Mouse (Mus musculus) thymus, postnatal 4 days (tissue): Measurements from ENCODE around the gene Mkrn1.
"Not testable (repeated sequence)": the region's sequence is repeated elsewhere in the genome, so short reads cannot be mapped to it uniquely, and the experiment has no call there.

Experiments
- DNase-seq: peaks from one replicate; pipeline ENCODE4 v3.0.0; 2021

Mkrn1 gene

GRCm38 (mm10) chr6:39419851-39420721, at the start of gene Mkrn1:
Gene Mkrn1 (minus strand): TSS chr6:39420462.
- peak; percentile 88 for DNase-seq

DNA sequence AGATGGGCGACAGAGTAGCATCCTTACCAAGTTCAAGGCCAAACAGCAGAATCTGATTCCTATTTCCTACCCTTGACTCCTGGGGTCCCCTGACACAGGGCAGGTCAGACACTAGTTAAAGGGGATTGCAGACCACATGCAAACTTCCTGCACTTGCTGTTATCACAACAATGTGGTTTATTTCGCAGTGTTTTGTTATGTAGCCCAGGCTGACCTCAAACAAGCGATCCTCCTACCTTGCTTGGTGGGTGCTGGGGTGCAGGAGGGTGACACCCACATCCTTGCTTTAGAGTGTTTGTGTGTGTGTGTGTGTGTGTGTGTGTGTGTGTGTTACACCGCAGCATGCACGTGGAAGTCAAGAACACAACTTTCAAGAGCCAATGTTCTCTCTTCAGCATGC, 49.2 kb upstream of the Mkrn1 start:
- DNase-seq, result no peak

GRCm38 (mm10) chr6:39462621-39463538, 42.6 kb upstream of the Mkrn1 start:
- DNase-seq, result peak; percentile 90

DNA sequence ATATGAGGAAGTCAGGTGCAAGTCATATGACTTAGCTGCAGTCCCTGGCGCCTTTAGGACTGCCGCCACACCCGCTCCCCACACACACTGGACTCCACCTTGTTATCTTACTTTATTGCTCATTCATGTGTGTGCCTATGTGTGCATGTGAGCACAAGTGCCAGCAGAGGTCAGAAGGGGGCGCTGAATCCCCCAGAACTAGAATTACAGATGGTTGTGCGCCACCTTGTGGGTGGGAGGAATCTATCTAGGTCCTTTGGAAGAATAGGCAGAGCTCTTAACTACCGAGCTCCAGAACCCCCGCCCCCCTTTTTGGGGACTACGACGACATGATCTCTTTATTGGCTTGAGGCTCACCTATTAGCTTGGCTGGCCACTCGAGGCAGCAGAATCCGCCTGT, 39.8 kb upstream of the Mkrn1 start:
- peak; percentile 73 for DNase-seq

GRCm38 (mm10) chr6:39455339-39456160, 35.3 kb upstream of the Mkrn1 start:
- DNase-seq, result no peak

GRCm38 (mm10) chr6:39454616-39455015, 34.4 kb upstream of the Mkrn1 start:
- no peak for DNase-seq

DNA sequence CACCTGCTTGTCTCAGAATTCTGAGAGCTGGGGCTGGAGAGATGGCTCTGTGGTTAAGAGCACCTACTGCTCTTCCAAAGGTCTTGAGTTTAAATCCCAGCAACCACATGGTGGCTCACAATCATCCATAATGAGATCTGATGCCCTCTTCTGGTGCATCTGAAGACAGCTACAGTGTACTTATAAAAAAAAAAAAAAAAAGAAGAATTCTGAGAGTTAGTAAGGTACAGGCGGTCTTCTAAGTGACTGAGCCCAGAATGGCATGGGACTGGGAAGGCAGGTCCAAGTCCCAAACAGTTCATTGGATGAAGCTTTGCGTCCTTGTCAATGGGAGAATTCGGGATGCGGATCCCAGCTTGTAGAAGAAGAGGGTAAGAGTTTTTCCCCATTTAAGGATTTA, 33.3 kb upstream of the Mkrn1 start:
- no peak for DNase-seq

DNA sequence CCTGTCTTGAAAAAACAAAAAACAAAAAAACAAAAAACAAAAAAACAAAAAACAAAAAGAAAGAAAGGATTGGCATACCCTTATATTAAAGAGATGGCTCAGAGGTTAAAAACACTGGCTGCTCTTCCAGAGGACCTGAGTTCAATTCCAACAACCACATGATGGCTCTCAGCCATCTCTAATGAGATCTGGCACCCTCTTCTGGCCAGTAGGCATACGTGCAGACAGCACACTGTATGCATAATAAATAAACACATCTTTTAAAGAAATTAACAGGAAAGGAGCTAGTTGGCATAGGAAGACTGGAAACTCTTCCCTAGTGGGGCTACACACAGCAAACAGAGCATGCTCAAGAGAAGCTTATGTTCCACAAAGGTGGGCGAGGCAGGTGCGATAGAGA, 30.8 kb upstream of the Mkrn1 start:
- peak; percentile 25 for DNase-seq

GRCm38 (mm10) chr6:39450580-39450979, 30.3 kb upstream of the Mkrn1 start:
- no peak for DNase-seq

- no peak for DNase-seq
Measured at GRCm38 (mm10) chr6:39447429-39448185, 27.3 kb upstream of the Mkrn1 start.

- peak; percentile 13 for DNase-seq
Measured at GRCm38 (mm10) chr6:39445801-39446572, 25.7 kb upstream of the Mkrn1 start.

GRCm38 (mm10) chr6:39442786-39443287, 22.6 kb upstream of the Mkrn1 start:
- DNase-seq, result no peak

GRCm38 (mm10) chr6:39440207-39440606, 19.9 kb upstream of the Mkrn1 start:
- DNase-seq, result no peak

DNA sequence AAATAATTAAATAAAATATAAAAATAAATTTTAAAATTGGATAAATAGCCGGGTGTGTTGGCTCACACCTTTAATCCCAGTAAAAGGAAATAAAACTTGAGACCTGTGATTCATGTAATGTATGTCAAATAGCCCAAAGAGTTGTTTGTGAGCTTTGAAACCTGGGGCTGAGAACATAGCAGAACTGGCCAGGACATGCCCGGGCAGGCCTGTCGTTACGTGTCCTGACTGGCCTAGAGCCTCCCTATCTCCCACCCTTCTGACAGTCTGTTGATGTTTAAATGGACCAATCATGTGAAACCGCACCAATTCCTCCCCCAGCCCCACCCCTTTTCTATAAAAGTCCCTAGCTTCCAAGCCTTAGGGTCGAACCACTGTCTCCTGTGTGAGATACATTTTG, 17.3 kb upstream of the Mkrn1 start:
- not testable (repeated sequence) for DNase-seq

- no peak for DNase-seq
Measured at GRCm38 (mm10) chr6:39435875-39436274, 15.6 kb upstream of the Mkrn1 start.

- DNase-seq, result no peak
Measured at GRCm38 (mm10) chr6:39434886-39435492, 14.7 kb upstream of the Mkrn1 start.

DNA sequence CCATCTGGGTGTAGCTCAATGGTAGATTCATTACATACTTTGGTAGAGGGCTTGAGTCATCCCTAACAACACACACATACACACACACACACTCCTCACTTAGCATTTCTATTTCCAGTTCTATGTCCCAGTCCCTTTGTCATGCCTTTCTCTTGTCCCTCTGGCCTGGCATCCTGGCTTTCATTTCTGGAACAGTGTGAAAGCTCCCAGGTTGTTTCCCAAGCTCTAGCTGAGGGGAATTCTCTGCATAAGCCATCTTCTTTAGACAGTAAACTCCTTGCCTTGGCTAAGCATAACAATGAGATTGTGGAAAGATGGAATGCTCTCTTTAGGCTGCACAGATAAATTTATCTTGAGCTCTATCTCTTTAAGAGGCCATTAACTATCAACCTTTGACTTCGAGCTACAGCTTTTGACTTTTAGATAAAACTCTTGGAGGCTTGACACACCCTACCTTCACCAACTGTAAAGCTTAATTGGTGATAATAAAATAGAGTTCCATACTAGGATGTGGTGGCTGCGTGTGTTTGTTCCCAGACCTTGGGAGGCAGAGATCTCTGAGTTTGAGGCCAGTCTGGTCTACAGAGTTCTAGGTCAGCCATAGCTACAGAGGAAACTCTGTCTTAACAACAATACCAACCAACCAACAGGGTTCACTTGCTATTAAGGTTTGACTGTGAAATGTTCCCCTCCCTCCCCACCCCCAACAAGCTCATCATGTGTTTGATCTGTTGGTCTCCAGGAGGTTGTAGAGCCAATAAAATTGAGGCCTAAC, 14.0 kb upstream of the Mkrn1 start:
- DNase-seq, result no peak

DNA sequence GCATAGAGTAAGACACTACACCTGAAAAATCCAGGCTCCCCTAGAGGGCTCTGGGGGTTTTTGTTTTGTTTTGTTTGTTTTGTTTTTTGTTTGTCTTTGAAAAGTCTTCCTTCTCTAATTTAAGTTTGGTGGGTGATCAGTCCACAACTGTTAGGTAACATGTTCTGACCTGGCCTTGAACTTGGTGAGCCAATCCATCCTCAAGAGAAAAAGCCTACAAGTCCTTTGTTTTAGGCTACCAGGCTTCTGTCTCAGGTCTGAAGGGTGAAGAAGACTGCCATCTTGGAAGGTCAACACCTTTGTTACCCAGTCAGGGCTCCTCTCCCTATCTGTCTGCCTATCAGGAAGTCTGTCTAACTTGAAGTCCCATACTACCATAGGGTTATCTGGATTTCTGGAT, 13.4 kb upstream of the Mkrn1 start:
- no peak for DNase-seq

DNA sequence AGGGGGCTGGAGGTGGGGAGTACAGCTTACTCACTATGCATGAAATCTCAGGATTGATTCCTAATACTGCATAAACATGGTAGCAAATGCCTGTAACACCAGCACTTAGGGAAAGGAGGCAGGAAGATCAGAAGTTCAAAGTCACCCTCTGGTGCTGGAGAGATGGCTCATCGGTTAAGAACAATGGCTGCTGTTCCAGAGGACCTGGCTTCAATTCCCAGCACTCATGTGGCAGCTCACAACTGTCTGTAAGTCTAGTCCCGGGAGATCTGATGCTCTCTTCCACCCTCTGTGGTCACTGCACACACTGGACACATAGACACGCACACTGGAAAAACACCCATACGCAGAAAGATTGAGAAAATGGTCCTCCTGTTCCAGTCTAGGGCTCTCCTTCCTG, 12.9 kb upstream of the Mkrn1 start:
- no peak for DNase-seq

- no peak for DNase-seq
Measured at GRCm38 (mm10) chr6:39430722-39431121, 10.5 kb upstream of the Mkrn1 start.
